Mouse (Mus musculus): Measurements from ENCODE around the gene Gm11037. TPM values are rescaled to one million over a fixed set of nuclear protein-coding genes. Genes with fewer than 3 reads are reported as not detected.
A peak's percentile ranks its signal among the peaks of the same experiment; 100 is the strongest.

Gene Gm11037
- polyA plus RNA-seq, 1 experiment from 2014 or later = not detected

DNA sequence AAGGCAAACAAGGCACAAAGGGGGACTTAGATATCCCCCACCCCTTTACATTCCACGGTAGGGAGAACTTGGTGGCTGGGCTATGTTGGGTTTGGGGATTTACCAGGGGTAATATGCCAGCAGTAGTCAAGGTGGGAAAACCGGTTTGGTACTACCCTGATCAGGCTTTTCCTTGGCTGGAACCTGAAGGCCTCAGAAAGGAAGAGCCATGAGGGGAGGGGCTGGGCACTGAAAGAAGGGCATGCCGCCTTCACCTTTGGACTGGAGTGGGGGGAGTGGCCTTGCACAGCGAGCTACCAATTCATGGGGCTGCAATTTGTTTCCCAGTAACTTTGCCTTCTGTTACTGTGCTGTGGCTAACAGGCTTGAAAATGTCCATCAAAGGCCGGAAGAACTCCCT is 43.2 kb downstream of the Gm11037 start:
- ATAC-seq (ENCODE audit: low FRiP score, low TSS enrichment) (no peak), DNase-seq (no peak)
- Histone ChIP-seq H3K9ac (replicated peaks; ENCODE audit: low read length) (no peak overlapping the region), H3K36me3 (ENCODE audit: control insufficient read depth, insufficient read depth, low read length) (peaks cover 12% of the 10 kb centered on the region; the same call in 1 of the 2 replicates), H3K27me3 (ENCODE audit: control insufficient read depth, insufficient read depth, low read length) (peaks cover 14% of the 10 kb centered on the region), H3K9me3 (ENCODE audit: control insufficient read depth, low read length) (no peaks in the 10 kb centered on the region), H3K4me3 (replicated peaks; ENCODE audit: low read depth, low read length) (no peak overlapping the region), H3K4me1 (ENCODE audit: control insufficient read depth, insufficient read depth, low read length) (peaks cover 47% of the 10 kb centered on the region), H3K4me2 (ENCODE audit: low read length) (peak overlapping the region; percentile 95; the same call in 1 of the 2 replicates), H3K27ac (replicated peaks; ENCODE audit: low read depth, low read length) (no peak overlapping the region)
- 75% methylated on average over 5 of the region's 5 CpGs for WGBS

DNA sequence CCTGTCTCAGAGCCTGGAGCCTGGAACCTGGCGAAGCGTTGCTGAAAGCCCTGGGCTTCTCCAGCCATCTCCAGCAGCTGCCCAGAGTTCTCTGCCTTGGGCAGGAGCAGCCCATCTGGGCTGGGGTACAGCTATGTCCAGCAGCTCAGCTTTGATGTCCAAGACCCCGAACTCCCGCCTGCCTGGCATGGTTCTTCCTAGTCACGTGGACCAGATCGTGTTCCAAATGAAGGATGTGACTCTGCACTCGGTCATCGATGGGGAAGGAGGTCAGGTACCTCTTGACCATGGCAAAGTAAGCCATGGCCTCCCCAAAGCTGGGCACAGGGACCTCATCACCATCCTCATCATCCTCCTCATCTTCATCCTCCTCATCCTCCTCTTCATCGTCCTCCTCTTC is 44.6 kb downstream of the Gm11037 start:
- Histone ChIP-seq H3K36me3 (ENCODE audit: control insufficient read depth, insufficient read depth, low read length) (no peaks in the 10 kb centered on the region), H3K9ac (replicated peaks; ENCODE audit: low read length) (peak overlapping the region; percentile 94; the same call in 1 of the 2 replicates), H3K4me3 (replicated peaks; ENCODE audit: low read depth, low read length) (peak overlapping the region; percentile 84), H3K9me3 (ENCODE audit: control insufficient read depth, low read length) (no peaks in the 10 kb centered on the region), H3K27me3 (ENCODE audit: control insufficient read depth, insufficient read depth, low read length) (no peaks in the 10 kb centered on the region; the same call in 1 of the 2 replicates), H3K4me2 (ENCODE audit: low read length) (peak overlapping the region; percentile 95), H3K4me1 (ENCODE audit: control insufficient read depth, insufficient read depth, low read length) (peaks cover 47% of the 10 kb centered on the region), H3K27ac (replicated peaks; ENCODE audit: low read depth, low read length) (no peak overlapping the region)
- 86% methylated on average over 9 of the region's 9 CpGs for WGBS
- ATAC-seq (ENCODE audit: low FRiP score, low TSS enrichment) (no peak), DNase-seq (no peak)

DNA sequence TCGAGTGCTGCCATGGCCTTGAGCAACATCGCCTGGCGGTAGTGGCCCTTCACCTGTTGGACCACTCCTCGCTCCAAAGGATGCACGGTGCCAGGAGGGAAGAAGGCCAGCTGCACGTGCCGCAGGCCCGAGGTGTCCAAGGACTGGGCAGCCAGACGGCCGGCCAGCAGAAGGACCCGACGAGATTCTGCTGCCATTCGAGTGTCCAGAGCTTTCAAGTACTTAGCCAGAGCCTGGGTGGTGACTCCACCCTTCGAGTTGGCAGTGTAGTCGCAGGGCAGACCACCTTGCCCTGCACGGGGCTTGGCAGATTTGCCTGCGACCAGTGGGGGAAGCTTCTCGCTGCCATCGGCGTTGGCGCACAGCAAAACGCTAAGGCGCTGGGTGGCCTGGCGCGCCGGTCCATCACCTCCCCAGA is 45.5 kb downstream of the Gm11037 start:
- Histone ChIP-seq H3K4me3 (replicated peaks; ENCODE audit: low read depth, low read length) (peak overlapping the region; percentile 84), H3K4me2 (ENCODE audit: low read length) (peak overlapping the region; percentile 95), H3K9ac (replicated peaks; ENCODE audit: low read length) (peak overlapping the region; percentile 94), H3K9me3 (ENCODE audit: control insufficient read depth, low read length) (no peaks in the 10 kb centered on the region), H3K4me1 (ENCODE audit: control insufficient read depth, insufficient read depth, low read length) (peaks cover 47% of the 10 kb centered on the region), H3K27ac (replicated peaks; ENCODE audit: low read depth, low read length) (peak overlapping the region; percentile 96), H3K36me3 (ENCODE audit: control insufficient read depth, insufficient read depth, low read length) (no peaks in the 10 kb centered on the region), H3K27me3 (ENCODE audit: control insufficient read depth, insufficient read depth, low read length) (no peaks in the 10 kb centered on the region)
- peak; percentile 50 for DNase-seq
- WGBS = 21% methylated on average over 26 of the region's 26 CpGs
- no peak for ATAC-seq (ENCODE audit: low FRiP score, low TSS enrichment)

DNA sequence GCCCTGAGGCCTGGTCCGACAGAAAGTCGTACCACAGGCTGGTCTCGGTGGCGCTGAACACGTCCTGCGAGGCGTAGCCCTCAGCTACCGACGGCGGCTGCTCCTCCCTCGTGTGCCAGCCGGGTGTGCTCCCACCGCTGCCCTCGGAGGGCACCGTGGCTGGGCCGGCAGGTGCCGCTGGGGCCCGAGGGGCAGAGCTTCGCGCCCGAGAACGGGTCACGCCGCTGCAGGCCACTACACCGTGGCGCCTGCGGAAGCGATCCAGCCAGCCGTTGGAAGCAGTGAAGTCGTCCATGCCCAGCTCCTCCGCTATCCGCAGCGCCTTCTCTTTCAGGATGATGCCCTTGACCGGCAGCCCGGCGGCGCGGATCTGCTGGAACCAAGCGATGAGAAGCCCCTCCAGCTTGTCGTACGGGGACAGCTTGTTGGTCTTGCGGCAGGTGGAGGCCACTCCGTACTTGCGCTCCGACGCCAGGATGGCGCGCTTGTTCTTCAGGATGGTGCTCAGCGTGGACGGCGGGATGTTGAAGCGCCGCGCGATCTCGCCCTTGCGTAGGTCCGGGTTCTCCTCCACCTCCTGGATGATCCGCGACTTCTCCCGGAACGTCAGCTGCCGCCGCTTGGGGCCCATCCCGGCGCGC is 46.1 kb downstream of the Gm11037 start:
- Histone ChIP-seq H3K4me2 (ENCODE audit: low read length) (peak overlapping the region; percentile 95), H3K27ac (replicated peaks; ENCODE audit: low read depth, low read length) (peak overlapping the region; percentile 96), H3K9me3 (ENCODE audit: control insufficient read depth, low read length) (no peaks in the 10 kb centered on the region), H3K4me3 (replicated peaks; ENCODE audit: low read depth, low read length) (peak overlapping the region; percentile 84), H3K36me3 (ENCODE audit: control insufficient read depth, insufficient read depth, low read length) (no peaks in the 10 kb centered on the region), H3K9ac (replicated peaks; ENCODE audit: low read length) (peak overlapping the region; percentile 94), H3K4me1 (ENCODE audit: control insufficient read depth, insufficient read depth, low read length) (peaks cover 43% of the 10 kb centered on the region), H3K27me3 (ENCODE audit: control insufficient read depth, insufficient read depth, low read length) (no peaks in the 10 kb centered on the region)
- WGBS = under 1% methylated on average over 67 of the region's 67 CpGs
- DNase-seq = peak; percentile 82
- ATAC-seq (ENCODE audit: low FRiP score, low TSS enrichment) = peak; percentile 70

DNA sequence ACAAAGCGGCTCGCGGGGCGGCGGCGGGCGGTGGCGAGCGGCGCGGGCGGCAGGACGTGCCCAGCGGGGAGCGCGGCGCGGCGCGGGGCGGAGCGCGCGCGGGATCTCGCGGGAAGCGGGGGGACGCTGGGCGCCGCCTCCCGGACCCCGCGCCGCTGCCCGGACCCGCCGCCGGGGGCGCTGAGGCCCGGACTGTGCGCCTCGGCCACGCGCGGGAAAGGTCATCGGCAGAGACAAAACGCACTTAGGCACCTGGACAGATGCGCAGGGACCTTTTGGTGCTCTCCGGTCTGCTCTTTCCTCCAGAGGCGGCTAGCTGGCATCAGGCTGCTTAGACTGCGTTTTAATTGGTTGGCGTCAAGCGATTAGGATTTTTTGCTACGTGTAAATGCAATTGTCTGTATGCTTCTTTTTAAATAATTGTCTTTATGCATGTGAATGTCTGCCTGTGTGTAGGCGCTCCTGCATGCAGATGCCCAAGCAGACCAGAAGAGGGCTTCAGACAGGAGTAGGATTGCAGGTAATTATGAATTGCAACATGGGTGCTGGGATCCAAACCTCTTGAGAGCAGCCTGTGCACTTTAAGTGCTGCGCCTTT is 46.8 kb downstream of the Gm11037 start, which contains the start of gene Cenpb:
Gene Cenpb (minus strand): TSS at position 78 of the 598 bp plus-strand sequence.
- peak within 1 kb of the TSS; percentile 95 for H3K4me2 ChIP-seq (ENCODE audit: low read length)

More for the DNA sequence above, 46.8 kb downstream of the Gm11037 start, which contains the start of gene Cenpb:
- H3K27ac ChIP-seq (replicated peaks; ENCODE audit: low read depth, low read length) = peak within 1 kb of the TSS; percentile 96
- peak; percentile 89 for ATAC-seq (ENCODE audit: low FRiP score, low TSS enrichment)
- no peaks in the 10 kb centered on the region for H3K36me3 ChIP-seq (ENCODE audit: control insufficient read depth, insufficient read depth, low read length)
- peak within 1 kb of the TSS; percentile 84 for H3K4me3 ChIP-seq (replicated peaks; ENCODE audit: low read depth, low read length)
- H3K4me1 ChIP-seq (ENCODE audit: control insufficient read depth, insufficient read depth, low read length) = peaks cover 35% of the 10 kb centered on the region
- peak within 1 kb of the TSS; percentile 94 for H3K9ac ChIP-seq (replicated peaks; ENCODE audit: low read length)
- no peaks in the 10 kb centered on the region for H3K9me3 ChIP-seq (ENCODE audit: control insufficient read depth, low read length)
- peak; percentile 94 for DNase-seq
- WGBS = 3% methylated on average over 40 of the region's 57 CpGs
- no peaks in the 10 kb centered on the region for H3K27me3 ChIP-seq (ENCODE audit: control insufficient read depth, insufficient read depth, low read length)

Other genes starting within 250 kb of the Gm11037 start
- 77.7 and 107 TPM in 2 replicates for gene 4930402H24Rik, start 227.1 kb upstream of the Gm11037 start, polyA plus RNA-seq (2014; fragmentation: Nextera tagmentation; extraction: Ambion mirVana)
- gene Atrn, start 227.0 kb upstream of the Gm11037 start, polyA plus RNA-seq (2014; fragmentation: Nextera tagmentation; extraction: Ambion mirVana) = 19.0 and 22.5 TPM in 2 replicates
- 37.8 and 41.7 TPM in 2 replicates for gene Gfra4, start 90.4 kb upstream of the Gm11037 start, polyA plus RNA-seq (2014; fragmentation: Nextera tagmentation; extraction: Ambion mirVana)
- gene Adam33, start 69.7 kb upstream of the Gm11037 start, polyA plus RNA-seq (2014; fragmentation: Nextera tagmentation; extraction: Ambion mirVana) = 0.36 and 0.58 TPM in 2 replicates
- gene Siglec1, start 46.7 kb upstream of the Gm11037 start, polyA plus RNA-seq (2014; fragmentation: Nextera tagmentation; extraction: Ambion mirVana) = 0.51 TPM in 1 of 2 replicates, not detected in the other
- gene Hspa12b, start 6.2 kb upstream of the Gm11037 start, polyA plus RNA-seq (2014; fragmentation: Nextera tagmentation; extraction: Ambion mirVana) = 1.5 and 1.7 TPM in 2 replicates
- 76.4 and 85.7 TPM in 2 replicates for gene 1700037H04Rik, start 26.6 kb downstream of the Gm11037 start, polyA plus RNA-seq (2014; fragmentation: Nextera tagmentation; extraction: Ambion mirVana)
- gene Cenpb, start 46.6 kb downstream of the Gm11037 start, polyA plus RNA-seq (2014; fragmentation: Nextera tagmentation; extraction: Ambion mirVana) = 11.1 TPM in 2 replicates
- 16.4 and 31.5 TPM in 2 replicates for gene Cdc25b, start 53.5 kb downstream of the Gm11037 start, polyA plus RNA-seq (2014; fragmentation: Nextera tagmentation; extraction: Ambion mirVana)
- 11.3 and 14.1 TPM in 2 replicates for gene Spef1, start 53.8 kb downstream of the Gm11037 start, polyA plus RNA-seq (2014; fragmentation: Nextera tagmentation; extraction: Ambion mirVana)
- gene Ap5s1, start 73.6 kb downstream of the Gm11037 start, polyA plus RNA-seq (2014; fragmentation: Nextera tagmentation; extraction: Ambion mirVana) = 32.5 and 34.3 TPM in 2 replicates
- gene Mavs, start 100.6 kb downstream of the Gm11037 start, polyA plus RNA-seq (2014; fragmentation: Nextera tagmentation; extraction: Ambion mirVana) = 3.8 and 6.8 TPM in 2 replicates
- gene Pank2, start 129.0 kb downstream of the Gm11037 start, polyA plus RNA-seq (2014; fragmentation: Nextera tagmentation; extraction: Ambion mirVana) = 26.4 and 34.9 TPM in 2 replicates
- 19.6 and 21.2 TPM in 2 replicates for gene Rnf24, start 219.4 kb downstream of the Gm11037 start, polyA plus RNA-seq (2014; fragmentation: Nextera tagmentation; extraction: Ambion mirVana)